Mouse (Mus musculus): ENCODE measurements around the gene Galr2.
"Not testable (repeated sequence)": the region's sequence is repeated elsewhere in the genome, so short reads cannot be mapped to it uniquely, and the experiment has no call there.

The Galr2 gene

DNA sequence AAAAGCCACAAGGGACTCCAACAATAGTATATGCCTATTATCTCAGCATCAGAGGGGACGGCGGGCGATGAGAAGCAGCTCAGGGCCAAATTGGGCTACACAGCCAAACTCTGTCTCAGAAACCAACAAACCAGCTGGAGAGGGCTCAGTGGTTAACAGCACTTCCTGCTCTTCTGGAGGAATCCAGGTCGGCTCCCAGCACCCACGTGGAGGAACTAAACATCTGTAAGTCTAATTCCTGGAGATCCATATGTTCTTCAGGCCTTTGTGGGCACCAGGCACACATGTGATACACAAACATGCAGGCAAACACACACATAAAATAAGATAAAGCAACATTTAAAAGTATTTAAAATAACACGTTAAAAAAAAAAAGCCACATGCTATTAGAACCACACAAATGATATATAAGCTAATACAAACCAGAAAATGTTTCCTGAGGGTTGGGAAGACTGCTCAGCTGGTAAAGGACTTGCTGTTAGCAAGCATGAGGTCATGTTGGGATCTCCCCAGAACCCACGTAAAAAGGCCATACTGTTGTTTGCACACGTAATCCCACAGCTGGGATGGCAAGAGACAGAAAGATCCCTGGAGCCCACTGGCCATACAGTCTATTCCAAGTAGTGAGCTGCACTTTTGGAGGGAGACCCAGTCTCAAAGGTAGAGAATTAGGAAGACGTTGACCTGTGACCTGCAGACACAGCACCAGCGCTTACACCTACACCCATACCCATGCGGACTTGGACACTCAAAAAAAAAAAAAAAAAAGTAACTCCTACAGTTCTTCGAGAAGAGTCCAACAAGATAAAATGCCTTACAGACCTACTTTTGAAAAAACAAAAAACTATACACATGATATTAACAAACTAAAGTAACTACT lies 7.9 kb upstream of the Galr2 start:
- DNase-seq, result no peak

DNA sequence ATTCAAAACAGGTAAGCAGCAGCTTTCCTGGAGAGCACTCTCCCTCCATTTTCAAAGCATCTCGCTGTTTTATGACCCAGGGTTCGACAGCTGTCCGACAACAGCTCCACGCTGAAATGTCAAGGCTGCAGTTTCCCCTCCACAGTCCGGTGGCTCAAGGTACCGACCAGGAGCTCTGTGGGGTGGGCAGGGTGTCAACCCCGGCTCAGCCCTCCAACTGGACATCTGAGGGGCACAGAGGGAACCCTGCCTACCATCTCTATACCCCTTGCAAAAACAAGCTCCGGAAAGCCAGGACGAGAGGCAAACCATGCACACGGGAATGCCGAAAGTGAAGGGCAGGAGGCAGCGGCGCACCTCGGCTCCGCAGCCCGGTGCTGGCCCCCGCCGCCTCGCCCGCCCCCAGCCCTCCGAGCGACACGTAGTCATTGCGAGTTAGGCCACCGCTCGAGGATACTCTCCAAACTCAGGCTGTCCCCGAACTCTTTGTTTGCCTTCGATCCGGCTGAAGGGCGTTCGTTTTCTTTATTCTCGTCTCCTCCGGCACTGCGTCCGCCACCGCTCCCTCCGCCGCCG lies 7.2 kb upstream of the Galr2 start:
- no peak for DNase-seq

DNA sequence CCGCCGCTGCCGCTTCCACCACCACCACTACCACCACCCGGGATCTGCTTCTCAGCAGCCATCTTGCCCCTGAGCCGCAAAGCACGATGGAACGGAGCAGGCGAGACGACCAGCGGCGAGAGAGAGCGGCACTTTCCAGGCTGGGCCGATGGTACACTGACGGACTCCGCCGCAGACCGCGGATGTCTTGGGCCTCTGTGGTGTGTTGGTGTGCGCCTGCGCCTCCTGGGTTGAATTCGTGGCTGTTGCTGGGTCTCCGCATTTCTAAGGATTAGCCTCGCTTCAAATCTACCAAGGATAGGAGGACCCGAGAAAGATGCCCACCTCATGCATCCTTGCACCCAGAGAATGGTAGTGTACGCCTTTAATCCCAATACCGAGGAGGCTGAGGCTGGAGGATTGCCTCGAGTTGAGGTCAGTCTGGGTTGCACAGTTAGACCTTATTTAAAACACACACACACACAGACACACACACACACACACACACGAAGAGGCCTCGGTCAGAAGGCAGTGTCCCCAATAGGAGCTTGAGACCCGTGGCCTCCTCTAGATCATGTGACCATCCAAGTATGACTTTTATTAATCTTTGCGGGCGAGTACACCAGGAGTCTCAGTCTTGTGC lies 6.6 kb upstream of the Galr2 start, which contains the start of gene Srp68:
Gene Srp68 (minus strand): TSS at position 173 of the 622 bp plus-strand sequence.
- peak; percentile 98 for DNase-seq

DNA sequence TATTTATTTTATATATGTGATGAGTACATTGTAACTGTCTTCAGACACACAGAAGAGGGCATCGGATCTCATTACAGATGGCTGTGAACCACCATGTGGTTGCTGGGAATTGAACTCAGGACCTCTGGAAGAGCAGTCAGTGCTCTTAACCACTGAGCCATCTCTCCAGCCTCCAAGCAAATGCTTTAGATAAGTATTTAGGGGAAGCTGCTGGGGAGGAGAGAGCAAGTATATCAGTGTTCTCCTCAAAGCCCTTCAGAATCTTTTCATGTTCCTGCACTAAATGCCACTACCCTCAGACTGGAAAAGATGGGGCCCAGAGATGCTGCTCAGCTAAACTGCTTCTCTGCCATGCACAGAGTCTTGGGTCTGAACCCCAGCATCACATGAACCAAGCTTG lies 3.6 kb upstream of the Galr2 start:
- DNase-seq, result not testable (repeated sequence)

DNA sequence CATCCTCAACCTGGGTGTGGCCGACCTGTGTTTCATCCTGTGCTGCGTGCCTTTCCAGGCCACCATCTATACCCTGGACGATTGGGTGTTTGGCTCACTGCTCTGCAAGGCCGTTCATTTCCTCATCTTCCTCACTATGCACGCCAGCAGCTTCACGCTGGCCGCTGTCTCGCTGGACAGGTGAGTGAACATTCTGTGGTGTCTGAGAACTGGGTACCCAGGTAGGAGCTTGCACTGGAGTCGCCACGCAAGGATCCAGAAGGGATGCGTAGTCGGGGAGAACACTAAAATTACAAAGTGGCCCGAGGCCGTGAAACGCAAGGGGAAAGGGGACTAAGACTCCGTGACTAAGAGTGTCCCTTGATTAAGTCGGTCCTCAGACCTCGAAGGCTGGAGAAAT lies 932 bp downstream of the Galr2 start:
- no peak for DNase-seq

DNA sequence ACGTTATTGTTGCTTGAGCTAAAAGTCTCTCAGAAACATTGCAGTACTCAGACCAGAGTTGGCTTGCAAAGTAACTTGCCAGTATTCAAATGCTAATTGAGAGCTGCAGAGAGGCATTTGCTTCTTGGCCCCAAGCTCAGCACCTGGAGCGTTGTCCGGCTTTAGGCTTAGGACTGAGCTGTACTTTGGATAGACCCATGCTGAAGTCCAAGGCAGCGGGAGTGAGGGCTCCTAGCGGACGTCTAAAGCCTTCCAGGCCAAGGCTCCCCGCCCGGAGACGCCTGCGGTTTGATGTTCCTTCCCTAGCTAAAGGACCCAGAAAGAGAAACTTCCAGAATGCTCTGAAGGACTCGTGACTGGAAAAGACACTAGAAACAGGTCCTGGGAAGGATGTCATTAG lies 1.4 kb downstream of the Galr2 start:
- DNase-seq, result peak; percentile 14

DNA sequence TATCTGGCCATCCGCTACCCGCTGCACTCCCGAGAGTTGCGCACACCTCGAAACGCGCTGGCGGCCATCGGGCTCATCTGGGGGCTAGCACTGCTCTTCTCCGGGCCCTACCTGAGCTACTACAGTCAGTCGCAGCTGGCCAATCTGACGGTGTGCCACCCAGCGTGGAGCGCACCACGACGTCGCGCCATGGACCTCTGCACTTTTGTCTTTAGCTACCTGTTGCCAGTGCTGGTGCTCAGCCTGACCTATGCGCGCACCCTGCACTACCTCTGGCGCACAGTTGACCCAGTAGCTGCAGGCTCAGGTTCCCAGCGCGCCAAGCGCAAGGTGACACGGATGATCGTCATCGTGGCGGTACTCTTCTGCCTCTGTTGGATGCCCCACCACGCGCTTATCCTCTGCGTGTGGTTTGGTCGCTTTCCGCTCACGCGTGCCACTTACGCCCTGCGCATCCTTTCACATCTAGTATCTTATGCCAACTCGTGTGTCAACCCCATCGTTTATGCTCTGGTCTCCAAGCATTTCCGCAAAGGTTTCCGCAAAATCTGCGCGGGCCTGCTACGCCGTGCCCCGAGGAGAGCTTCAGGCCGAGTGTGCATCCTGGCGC lies 2.3 kb downstream of the Galr2 start:
- DNase-seq, result peak; percentile 18

DNA sequence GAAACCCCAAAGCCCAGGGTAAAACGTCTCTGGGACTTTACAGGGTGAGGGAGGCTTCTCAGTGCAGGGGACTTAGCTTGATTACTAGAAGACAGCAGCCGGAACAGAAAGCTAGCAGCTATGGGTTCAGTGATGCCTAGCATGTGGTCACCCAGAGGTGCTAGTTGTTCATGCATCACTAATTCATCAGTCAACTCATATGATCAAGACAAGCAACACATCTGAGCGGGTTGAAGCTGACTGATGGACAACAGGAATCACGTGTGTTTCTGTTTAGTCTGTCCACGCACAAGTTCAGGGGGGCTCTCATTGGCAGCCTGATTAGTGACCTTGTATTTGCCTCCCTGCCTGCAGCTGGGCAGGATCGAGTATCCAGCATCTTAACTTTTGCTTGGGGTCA lies 3.2 kb downstream of the Galr2 start:
- no peak for DNase-seq

DNA sequence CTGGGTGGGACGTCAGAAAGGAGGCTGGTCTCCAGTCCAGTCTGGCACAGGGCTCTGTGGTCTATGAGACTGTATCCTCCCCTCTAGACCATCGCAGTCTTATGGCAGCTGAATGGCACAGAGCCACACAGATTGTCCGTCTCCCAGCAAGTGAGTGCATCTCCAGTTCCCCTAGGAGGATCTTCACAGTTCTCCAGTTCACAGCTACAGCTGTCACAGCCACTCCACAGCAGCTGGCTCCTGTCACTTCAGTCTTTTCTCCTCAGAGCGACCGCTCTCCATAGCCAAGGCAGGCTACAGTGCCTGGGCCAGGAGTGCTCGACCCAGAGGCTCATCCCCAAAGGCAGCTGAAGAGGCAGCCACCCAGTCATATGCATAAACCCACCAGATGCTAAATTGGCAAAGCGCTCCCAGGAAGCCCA lies 5.0 kb downstream of the Galr2 start:
- DNase-seq, result peak; percentile 49

DNA sequence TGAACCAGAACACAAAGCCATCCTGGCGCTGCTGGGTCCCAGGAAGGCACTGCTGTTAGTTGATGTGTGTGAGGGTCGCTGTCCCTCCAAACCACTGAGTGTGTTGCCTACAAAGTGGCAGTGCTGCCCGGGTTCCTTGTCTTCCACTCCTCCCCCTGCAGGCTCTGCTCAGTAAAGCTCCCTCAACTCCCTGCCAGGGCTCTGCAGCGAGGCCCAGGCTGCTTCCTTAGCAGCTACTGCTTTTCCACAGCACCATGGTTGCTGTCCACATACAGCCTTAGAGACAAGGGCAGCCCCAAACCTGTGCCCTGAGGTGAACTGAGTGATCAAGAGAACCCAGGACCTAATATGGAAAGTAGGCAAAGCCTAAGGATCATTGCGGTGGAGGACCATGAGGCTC lies 6.6 kb downstream of the Galr2 start:
- no peak for DNase-seq

DNA sequence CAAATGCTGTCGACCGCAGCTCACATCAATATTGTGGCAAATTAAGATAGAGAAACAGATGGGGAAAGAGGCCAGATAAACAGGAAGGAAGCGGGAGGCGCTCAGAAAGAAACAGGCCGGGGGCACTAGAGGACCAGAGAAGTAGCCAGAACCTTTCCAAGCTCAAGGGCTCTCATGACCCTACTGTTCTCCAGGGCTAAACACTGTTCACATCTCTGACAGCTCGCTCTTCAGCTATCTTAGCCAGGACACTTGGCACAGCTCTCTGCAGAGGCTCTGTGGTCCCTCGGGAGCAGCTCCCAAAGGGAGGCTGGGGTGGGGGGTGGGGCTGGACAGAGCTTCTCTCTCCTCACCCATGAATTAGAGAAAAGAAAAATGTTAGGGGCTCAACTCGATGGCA lies 9.8 kb downstream of the Galr2 start:
- no peak for DNase-seq

DNA sequence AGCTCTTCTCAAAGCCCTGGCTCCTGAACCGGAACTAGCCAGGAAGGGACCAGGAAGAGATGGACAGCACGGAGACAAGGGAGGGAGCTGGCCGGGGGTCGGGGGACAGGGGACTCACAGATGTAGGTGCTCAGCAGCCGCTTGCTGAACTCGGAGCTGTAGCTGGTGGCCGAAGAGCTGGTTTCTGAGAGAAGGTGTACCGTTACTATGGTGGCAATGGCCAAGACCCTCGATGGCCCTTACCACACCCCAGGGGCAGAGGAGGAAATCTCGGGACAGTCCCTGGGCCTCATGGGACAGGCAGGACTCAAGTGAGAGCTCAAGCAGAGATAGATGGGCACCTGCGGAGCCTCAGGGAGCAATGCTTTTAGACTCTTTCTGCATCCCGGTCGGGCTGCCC lies 11.7 kb downstream of the Galr2 start:
- DNase-seq, result no peak

DNA sequence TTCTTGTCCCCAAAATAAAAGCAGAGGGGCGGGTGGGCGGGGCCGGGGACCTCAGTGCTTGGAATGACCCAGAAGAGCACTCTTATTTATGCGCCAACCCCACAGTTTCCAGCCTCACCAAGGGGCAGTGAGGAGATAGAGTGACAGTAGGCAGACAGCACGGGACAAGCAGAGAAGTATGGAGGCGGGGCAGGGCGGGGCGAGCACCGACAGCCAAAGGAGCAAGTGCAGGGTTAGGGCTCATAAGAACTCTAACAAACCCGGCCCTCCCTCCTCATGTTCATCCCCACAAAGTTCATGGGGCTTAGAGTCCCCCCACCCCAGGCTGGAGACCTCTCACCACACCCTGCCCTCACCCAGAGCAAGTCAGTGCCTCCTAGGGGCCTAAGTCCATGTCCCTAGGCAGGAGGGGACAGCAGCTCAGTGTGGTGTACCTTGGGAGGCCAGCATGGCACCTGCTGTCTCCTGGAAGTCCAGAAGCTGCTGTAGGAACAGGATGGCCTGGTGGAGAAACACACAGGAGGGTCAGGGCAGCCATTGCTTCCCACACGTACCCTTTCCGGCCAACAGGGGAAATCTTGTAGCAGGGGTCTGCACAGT lies 12.9 kb downstream of the Galr2 start:
- no peak for DNase-seq

DNA sequence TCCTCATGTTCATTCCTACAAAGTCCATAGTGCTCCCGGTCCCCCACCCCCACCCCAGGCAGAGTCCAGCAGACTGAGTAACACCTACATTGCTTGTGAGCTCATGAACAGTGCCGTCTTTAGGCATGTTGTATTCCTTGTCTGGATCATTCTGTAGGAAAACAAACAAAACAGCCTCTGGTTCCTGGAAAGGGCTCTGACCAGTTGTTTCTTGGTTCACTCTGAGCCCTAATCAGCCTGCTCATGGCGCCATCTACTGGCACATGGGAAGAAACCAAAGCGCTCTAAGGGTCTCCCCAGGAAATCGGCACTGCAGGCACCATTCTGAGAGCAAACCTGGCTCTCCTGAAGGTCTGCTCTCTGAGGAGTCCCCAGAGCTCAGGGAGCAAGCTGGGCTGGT lies 13.6 kb downstream of the Galr2 start:
- peak; percentile 83 for DNase-seq

DNA sequence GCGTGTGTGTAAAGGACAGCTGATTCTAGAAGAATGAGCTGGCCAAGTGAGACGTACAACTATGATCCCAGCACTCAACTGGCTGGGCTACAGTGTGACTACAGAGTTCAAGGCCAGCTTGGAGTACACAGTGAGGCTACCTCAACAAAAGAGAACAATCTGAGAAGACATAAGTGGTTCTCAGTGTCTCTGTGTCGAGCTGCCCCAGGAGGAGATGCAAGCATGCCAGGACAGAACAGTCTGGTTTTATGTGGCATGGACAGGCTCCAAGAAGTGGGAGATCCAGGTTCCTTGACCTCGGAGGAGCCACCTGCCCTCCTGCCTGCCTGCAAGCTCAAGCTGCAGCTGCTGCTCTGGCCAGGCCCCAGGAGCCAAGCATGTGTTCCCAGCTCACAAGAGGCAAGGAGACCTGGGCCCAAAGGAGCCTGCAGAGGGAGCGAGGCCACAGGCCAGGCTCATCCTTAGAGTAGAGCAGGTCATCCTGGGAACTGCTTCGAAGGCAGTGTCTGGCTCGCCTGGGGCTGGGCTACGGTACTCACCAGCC lies 15.5 kb downstream of the Galr2 start:
- no peak for DNase-seq

DNA sequence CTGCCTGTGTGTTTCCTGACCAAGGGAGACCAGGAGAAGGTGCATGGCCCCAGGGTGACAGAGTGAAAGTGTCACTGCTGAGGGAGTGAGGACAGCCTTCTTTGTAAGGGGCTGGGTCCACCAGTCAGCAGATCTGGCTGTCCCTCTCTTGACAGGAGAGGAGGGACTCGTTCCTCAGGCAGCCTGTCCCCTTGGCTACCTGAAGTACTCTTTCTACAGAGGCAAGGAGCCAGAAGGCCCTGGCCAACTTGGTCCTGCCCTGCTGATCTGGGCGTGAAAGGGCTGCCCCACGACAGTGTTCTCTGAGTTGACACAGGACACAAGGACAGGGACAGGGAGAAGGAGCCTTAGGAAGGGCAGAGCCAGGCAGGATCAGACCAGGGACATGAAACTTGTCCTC lies 16.3 kb downstream of the Galr2 start:
- DNase-seq, result no peak

DNA sequence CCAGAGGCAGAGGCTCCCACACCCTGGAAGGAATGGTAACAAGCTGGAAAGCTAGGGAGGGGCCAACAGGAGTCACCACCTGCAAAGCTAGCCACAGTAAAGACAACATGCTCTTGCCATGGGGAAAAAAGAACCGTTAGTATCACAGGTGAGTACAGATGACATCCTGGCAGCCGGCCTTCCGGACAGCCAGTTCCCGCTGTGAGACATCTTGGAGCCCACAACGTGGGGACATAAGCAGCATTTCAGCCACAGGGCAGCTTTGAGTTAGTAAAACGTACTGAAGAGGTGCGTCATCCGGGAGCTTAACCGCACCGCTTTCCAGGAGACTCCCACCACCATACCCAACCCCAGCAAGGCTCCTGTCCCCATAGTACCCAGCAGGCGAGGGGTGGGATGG lies 17.5 kb downstream of the Galr2 start:
- no peak for DNase-seq

DNA sequence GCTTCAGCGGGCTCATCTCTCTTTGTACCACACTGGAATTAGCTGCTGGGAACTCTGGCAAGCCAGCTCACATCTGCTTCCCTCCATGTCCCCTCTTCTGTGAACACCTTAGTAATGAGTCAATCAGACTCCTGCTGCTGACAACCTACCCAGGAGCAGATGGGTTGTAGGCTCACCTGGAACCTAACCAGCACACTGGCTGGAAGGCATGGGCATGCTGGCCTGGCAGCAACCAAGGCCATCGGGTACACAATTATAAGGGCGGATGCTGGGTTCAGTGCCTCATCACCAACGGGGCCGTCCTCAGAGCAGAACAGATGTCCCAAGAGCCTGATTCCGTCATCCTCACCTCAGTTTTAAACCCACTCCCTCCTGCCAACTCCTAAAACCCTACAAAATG lies 17.9 kb downstream of the Galr2 start:
- no peak for DNase-seq

DNA sequence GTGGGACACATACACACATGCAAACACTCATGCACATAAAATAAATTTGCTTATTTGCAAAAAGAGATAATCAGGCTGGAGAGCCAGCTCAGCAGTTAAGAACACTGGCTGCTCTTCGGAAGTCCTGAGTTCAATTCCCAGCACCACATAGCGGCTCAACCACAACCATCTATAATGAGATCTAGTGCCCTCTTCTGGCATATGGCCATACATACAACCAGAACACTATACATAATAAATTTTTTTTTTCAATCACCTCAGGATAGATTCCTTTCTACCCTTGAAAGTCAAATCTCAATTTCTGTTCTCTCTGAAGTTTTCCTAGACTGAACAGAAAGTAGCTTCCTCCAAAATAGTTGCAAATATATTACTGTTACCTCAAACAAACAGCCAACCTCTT lies 24.7 kb downstream of the Galr2 start:
- DNase-seq, result no peak

DNA sequence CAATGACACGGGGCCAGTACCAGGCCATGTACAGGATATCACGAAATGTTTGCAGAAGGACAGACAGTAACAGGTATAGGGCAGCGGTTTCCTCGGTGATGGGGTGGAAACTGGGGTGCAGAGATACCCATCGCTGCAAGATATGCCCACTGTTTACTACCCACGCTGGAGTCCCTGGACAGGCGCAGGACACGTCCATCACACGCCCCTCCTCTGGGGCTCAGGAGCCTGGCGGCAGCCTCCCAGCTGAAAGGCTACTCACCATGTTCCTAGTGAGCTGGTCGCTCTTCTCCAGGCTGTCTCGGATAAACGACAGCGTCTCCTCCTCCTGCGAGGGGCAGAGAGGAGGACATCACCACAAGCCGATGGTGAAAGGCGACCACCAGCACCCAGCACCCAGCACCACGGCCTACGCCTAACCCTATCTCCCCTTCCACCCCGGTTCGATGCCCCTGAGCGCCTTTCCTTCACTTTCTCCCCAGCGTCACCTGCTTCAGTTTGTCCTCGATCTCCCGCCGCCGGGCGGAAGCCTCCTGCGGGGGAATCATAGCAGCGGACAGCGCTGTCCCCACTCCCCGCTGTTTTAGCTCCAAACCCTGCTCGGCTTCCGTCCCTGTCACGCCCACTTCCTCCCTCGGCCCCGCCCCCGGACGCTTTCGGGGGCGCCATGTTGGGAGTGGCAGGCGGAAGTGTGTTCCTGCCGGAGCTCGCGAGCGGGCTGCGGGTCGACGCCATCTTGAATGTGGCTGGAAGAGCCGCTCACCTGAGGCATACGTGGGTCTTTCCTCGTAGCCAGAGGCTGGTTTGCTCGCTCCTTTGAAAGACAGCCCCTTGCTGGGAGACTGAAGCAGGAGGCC lies 25.6 kb downstream of the Galr2 start:
- DNase-seq, result peak; percentile 97

DNA sequence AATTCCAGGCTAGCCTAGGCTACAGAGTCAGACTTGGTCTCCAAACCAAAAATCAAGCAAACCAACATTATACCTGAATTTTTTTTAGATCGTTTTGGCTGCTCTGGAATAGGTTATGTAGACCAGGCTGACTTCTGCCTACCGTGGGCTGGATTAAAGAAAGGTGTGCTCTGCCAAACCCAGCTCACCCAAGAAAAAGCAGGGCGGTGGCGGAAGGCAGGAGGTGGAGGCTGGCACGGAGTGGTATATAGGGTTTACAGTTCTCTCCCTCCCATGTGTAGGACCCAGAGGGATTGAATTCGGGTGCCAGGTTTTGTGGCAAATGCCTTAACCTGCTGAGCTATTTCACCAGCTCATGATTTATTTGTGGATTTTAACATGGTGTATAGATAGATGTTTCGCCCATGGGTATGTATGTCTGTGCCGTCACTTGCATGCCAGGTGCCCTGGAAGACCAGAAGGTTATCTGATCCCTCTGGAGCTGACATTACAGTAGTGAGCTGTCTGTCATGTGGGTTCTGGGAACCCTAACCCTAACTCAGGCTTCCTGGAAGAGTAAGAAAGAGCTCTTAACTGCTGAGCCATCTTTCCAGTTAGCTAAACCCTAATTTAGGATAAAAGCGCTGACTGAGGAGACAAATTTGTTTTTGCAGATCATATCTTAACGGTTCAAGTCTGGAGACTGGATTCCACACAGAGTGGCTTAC lies 26.4 kb downstream of the Galr2 start, which contains the start of gene Exoc7:
Gene Exoc7 (minus strand): TSS at position 215 of the 707 bp plus-strand sequence.
- DNase-seq, result no peak
